Mouse (Mus musculus): ENCODE data around the gene Sycp2.
"Not testable (repeated sequence)": the region's sequence is repeated elsewhere in the genome, so short reads cannot be mapped to it uniquely, and the experiment has no call there.

Sycp2 gene

DNA sequence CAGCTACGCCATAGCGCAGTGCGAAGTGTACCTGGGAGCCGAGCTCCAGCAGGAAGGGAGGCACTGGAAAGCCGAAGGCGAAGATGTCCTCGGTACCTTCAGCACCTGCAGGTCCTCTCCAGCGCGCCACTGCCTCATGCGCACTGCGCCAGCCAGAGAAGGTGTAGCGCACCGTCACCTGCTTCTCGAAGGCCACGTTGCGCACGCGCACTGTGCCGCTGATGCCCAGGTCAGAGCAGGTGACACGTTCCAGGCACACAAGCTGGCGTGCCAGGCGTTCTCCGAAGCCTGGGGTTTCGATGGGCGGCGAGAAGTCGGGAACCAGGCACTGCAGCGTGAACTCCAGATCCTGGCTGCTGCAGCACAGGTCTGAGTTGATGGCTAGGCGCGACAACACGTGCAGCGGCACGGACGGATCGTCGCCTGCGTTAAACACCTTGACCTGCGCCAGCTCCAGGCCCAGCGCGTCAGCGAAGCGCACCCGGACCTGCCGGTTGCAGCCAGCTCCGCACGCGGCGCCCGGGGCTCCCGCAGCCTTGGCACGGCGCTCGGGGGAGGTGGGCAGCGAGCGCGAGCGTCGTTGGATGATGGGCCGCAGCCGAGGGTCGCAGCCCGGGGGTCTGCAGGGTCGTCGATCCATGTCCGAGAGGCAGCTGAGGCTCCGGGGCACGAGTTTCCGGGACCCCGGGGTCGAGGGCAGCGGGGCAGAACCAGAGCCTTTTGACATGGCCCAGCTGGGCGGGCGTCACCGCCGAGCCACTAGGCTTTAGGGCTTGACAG lies 6.2 kb upstream of the Sycp2 start:
- in situ Hi-C loops (cut with MboI, MseI) = no loop called here

DNA sequence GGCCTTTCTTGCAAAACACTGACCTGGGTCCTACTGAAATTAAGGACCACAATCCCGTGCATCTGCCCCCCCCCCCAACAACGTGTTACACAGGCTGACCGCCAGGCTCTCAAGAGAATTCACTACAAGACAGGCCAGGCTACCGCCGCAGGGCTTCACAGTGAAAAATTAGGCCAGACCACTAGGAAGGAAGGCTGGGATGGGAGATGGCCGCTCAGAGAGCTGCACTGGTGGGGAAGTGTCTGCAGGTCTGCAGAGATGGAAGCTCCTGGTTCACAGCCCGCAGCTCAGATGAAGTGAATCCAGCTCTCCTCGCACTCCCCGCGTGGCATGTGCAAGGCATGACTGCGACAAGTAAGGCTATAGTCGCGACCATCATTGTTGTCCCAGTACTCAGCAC lies 5.6 kb upstream of the Sycp2 start:
- in situ Hi-C loops (cut with MboI, MseI) = no loop called here

DNA sequence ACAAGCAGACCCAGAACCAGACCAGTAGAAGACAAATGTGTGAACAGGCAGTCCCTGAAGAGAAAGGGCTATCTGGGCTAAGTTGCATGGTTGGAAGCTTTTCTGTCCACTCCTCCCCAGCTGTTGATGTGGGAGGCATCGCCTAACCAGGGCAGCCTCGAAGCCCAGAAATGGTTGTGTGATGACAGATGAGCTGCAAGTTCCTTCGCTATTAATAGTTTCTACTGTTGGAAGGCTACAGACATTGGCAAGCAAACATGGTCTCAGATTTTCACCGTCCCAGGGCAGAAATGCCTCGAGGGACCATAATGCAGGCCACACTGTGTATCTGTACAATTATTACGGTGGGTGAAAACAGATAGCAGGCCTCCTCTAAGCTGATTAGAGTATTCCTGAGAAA lies 5.1 kb upstream of the Sycp2 start:
- in situ Hi-C loops (cut with MboI, MseI) = no loop called here

DNA sequence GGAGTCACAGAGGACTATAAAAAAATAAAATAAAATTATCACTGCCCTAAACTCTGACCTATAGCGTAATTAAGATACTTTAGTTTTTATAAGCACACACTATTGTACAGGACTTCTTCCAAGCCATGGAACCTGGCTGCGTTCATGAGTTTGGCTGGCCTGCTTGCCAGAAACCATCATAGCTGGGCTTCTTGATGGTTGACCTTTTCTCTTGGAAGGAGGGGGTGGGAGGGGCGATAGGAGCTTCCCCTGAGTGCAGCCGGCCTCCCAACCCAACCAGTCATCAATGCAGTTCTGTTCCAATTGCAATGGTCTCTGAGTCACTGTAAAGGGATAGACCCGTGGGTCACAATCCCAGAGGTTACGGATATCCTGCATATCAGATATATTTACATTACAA lies 2.8 kb upstream of the Sycp2 start:
- in situ Hi-C loops (cut with MboI, MseI) = no loop called here

DNA sequence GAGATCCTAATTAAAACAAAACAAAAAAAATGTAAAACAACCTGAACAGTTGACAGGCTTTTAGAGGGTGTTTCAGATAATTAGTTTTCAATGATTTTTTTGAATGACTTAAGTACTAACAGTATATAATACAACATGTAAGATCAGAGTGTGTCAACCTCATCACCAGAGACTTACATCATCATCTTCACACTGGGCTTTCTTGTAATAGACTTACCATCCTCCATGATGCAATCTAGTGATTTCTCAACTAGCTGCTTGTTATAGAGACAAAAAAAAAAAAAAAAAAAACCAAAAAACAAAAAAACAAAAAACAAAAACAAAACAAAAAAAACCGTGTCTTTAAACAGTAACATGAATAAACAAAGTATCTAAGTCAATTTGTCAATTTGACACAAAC lies 1.5 kb upstream of the Sycp2 start:
- in situ Hi-C loops (cut with MboI, MseI) = no loop called here

DNA sequence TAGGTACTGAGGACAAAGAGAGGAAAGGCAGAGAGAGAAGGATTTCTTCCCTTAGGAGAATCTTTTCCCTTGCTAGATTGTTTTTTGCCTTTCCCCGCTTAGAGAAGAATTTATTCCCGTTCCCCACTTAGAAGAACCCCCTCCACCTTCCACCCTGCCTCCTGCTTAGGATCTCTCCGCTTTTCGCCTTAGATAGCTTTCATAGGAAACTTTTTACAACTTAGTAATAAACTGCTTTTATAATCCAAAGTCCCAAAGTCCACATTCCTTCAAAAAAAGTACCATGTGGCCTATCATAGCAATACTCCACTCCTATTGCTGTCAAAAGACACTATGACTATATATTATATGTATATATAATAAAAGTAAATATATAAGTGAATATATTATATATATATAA lies 64.9 kb downstream of the Sycp2 start:
- in situ Hi-C loops (cut with MboI, MseI) = no loop called here

DNA sequence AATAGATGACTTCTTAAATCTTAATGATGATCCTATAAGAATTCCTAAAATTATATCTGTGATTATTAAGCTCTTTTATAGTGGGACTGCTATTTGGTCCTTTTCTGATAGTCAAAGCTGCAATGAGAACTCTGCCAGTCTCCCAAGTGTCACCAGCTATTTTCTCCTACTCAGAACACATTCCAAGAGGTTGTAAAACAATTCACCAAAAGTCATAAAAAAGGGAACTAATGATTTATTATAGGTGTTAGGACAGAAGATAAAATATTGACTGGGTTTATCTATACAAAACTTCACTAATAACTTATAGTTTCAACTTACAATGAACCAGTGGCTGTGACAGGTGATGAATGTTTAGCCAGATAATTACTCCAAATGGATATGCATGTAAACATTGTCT lies 65.4 kb downstream of the Sycp2 start:
- in situ Hi-C loops (cut with MboI, MseI) = not testable (repeated sequence)

DNA sequence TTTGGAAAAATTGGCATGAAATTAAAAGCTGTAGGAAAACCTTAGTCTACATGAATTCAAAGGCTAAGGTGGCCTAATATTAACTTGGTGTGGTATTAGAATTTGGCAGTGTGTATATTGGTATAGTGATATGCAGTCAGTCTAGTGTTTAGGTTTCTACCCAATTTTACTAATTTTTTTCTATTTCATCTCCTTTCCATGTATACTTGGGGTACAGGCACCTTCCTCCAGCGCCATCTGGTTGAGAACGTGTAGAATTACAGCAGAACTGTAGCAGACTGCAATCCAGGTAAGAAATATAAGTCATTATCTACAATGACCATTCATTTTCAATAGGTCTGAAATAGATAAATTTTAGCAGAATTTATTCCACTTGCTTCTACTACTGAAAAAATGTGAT lies 68.4 kb downstream of the Sycp2 start:
- in situ Hi-C loops (cut with MboI, MseI) = no loop called here

DNA sequence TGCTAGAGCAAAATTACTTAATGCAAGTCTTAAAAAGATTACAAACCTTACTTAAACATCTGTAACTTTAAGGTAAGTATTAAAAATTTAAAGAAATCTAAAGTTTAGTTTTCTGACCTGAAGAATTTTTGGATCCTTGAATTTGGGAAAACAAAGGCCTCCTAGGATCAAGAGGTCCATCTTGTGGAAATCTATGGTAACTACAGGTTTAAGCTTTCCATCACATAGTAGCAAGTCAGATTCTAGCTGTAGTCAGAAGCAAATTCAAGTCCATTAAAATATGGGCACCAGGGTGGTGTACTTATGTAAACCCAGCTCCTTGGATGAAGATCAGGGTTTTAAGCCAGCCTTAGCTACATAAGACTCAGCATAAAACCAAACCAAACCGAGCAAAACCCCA lies 69.6 kb downstream of the Sycp2 start:
- in situ Hi-C loops (cut with MboI, MseI) = no loop called here

DNA sequence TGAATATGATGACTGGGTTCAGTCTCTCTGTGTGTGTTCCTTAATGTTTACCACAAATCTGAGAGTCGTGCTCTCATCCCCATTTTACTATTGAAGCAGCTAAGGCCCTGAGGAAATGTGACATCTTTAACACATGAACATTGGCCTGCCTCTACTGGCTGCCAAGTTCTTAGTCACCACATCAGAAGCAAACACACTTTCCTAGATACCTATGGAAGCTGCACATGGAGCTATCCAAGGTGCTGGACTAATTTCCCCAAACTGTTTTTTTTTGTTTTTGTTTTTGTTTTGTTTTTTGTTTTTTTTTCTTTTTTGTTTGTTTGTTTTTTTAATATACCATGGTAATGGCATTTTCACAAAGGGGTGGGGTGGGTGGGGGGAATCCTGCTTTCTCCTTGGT lies 77.5 kb downstream of the Sycp2 start:
- in situ Hi-C loops (cut with MboI, MseI) = no loop called here

DNA sequence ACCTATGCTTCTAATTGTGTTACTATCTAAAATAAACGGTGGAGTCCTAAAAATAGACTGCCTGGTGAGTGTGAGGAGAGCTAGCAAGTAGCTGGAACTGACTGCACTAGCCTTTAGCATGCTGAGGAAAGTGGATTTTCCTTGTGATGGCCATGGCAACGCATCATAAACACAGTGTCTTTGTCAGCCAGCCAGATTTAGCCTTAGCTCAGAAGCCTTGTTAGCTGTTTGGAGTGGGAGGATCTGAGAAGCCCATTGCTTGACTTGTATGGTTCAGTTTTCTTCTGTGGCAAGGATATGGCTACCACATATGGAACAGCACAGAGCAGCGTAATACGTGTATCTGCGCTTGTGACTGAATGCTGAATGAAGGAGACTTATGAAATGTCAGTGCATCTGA lies 77.9 kb downstream of the Sycp2 start:
- in situ Hi-C loops (cut with MboI, MseI) = no loop called here

DNA sequence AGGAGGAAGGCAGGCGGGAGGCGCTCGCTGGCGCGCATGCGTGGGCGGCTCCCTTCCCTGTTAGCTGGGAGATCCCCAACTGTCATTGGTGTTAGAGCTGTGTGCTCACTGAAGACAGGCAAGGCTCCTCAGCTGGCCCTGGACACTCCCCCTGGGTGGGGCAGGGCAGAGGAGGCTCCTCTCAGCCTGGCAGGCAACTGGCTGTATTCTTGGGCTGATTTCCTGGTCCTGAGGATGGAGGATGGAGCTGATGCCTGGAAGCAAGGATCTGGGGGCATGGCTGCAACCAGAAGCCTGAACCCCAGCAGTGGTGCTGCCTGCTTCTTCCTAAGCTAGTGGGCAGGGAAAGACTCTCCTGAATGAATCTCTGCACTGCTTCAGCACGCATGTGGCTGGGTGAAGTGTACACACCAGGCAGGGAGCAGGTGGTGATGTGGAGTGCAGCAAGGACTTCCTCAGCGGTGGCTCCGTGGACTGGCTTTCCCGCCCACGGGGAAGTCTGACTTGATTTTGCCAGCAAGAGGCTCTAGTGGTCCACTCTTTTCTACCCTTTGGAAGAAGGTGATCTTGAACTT lies 79.9 kb downstream of the Sycp2 start:
- in situ Hi-C loops (cut with MboI, MseI) = no loop called here

DNA sequence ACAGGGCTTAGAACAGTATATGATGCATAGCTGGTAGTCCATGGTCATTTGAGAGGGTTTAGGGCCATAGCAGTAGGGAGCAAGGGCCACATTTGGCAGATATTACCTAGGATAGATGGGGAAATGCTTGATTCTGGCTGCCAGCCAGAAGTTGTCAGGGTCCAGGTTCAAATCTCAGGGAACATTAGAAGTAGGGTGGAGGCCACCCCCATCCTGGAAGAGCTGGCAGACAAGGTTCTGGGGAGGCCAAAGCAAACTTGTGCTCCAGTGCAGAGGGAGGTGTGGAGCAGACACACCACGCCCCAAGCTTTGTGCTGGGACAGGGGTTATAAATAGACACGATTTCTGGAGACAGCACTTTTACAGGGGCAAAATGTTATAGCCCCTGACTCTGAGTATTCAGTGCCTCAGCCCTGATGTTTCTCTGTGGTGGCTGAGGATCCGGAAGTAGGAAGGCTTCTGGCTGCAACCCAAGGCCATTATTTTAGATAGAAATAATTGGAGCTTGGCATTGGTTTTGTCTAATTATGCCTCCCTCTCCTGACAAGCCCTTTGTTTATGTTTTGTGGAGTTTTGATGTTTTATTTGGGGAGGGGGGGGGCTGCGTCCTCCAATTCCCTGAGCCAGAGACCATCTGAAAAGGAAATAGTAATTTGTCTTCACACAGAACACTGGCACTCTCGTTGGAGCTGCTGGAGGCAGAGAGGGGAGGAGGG lies 80.6 kb downstream of the Sycp2 start:
- in situ Hi-C loops (cut with MboI, MseI) = no loop called here

DNA sequence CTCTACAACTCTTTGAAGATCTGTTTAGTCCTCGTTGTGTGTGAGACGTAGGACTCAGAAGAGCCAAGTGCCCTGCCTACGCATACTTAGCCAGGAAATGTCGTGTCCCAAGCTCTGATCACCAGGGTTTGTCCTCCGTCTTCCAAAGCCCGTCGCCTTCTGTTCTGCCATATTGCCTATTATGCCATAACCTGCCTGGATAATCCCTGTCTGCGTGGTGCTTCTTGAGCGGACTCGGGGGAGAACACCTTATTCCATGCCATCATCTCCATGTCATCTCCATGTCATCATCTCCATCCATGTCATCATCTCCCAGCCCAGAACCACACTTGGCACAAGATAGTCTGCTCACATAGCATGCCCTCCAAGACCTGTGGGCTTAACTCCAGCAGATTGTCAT lies 81.4 kb downstream of the Sycp2 start:
- in situ Hi-C loops (cut with MboI, MseI) = no loop called here

DNA sequence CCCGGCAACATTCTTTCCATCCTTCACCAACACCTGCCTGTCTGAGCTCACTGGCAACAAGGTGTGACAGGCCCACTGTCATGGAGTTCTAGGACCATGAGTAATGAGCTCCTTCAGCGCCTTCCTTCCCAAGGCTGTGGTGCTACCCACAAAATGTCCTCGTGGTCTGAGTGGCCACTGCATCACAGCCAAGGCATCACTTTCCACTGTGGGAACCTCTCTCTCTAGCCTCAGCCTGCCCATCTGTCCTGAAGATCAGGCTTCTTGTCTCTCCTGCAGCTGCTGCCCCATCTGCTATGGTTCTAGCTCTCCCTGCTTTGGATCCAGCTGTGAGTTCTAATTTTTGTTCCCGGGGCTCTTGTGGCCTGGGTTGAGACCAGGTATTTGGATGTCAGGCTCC lies 82.7 kb downstream of the Sycp2 start:
- in situ Hi-C loops (cut with MboI, MseI) = no loop called here

DNA sequence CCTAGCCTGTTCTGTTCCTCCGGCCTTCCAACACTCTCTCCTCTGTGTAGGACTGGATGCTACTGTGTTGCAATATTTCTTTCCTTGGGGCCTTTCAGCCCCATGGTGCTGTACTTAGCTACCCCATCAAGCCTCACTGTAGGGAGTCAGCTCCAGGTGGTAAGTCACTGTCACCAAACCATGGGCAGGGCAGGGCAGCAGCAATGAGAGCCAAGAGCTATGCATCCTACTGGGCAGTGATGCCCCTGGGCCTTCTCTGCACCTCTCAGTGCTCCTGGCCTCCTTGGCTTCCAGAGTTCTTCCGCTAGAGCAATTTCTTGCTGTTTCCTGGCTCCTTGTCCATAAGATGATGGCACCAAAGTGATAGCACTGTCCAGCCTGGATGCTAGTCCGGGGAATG lies 83.1 kb downstream of the Sycp2 start:
- in situ Hi-C loops (cut with MboI, MseI) = no loop called here

DNA sequence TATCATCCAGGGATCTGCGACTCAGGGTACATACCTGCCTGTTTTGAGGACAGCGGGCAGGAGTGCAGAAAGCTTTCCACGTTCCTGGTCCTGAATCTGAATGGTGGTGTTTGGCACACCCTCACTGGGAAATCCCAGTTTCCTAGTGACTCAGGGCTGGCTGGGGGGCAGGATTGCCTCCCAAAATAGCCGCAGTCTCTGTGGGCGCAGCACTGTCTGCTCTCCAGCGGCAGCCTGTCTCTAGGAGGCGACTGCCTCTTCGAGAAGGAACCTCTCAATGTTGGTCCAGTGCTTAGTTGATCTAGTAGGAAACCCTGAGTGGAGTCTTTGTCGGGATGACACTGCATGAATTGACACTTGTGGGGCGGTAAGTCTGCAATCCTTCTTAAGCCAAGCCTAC lies 86.2 kb downstream of the Sycp2 start:
- in situ Hi-C loops (cut with MboI, MseI) = no loop called here

DNA sequence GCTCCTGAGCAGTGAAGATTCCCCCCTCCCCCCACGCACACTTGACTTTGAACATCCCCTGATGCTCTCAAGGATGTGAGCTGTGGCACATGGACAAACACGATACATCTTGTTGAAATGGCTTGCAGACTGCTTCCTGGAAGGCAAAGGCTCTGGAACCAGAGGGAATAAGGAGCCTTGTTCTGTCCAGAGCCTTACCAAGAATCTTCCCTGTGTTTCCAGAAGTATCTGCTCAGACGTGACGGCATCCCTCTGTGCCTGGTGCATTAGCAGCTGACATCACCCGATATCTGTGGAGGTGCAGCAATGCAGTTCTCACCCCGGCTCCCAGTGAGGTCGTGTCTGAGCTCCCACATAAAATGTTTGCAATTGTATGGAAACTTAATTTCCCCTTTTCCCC lies 87.7 kb downstream of the Sycp2 start:
- in situ Hi-C loops (cut with MboI, MseI) = no loop called here

DNA sequence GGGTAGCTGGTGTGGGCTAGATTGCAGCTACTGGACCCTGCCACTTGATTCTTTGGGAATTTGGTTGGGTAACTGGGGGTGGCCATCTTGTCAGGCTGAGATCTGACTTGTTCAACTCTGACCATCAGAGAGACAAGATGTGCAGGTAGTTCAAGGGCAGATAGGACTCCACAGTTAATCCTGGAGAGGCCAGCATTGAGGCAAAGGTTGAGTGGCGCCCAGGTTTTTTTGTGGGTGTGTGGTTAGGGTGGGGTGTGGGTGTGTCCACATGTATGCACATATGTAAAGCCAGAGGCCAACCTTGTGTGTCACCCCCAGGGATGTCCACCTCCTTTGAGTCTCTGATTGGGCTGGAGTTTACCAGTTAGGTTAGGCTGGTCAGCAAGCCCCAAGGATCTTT lies 91.2 kb downstream of the Sycp2 start:
- in situ Hi-C loops (cut with MboI, MseI) = no loop called here

DNA sequence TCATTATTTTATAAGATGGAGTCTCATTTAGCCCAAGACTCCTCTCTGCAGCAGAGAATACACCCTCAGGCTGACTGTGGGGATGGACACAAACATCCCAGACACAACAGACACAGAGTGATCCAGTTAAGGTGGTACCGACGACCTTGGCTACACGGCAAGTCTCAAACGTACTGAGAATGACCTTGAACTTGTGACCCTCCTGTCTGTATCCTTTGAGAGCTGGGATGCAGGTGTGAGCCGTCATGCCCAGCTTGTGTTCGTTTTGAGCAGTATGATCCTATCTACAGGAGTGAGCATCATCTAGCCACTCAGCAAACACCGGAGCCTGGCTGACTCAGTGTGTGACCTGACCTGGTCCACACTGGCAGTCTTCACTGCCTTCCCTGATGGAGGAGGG lies 93.9 kb downstream of the Sycp2 start:
- in situ Hi-C loops (cut with MboI, MseI) = no loop called here

DNA sequence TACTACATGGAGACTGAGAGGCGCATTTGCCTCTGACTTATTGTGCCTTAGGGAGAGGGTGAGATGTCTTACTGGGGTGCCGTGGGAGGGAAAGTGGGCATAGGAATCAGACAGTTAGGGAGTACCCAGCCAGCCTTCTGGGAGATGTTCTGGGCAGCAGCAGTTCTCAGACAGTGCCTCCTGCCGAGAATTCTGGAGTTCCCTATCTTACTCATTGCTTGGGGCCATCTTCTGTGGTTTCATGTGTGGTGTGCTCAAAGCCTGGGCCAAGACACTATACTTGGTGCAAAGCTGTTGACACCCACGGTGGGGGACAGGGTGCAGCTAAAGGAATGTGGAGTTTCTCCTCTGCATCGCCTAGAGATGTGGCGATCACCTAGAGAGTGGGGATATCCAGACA lies 102.8 kb downstream of the Sycp2 start:
- in situ Hi-C loops (cut with MboI, MseI) = no loop called here

DNA sequence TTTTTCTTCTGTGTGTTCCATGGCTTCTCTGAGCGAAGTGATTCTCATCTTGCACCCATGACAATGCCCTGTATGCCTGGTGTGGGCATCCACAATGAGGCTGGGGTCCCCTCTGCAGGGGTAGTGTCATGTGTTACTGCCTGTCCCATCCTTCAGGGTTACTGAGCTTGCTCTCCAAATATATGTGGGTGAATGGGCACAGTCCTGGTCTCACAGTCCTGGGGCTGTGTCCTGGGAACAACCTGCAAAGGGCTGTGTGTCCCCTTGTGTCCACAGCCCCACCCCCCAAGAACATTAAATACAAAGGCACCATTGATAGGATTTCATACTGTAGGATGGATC lies 103.3 kb downstream of the Sycp2 start:
- in situ Hi-C loops (cut with MboI, MseI) = no loop called here

DNA sequence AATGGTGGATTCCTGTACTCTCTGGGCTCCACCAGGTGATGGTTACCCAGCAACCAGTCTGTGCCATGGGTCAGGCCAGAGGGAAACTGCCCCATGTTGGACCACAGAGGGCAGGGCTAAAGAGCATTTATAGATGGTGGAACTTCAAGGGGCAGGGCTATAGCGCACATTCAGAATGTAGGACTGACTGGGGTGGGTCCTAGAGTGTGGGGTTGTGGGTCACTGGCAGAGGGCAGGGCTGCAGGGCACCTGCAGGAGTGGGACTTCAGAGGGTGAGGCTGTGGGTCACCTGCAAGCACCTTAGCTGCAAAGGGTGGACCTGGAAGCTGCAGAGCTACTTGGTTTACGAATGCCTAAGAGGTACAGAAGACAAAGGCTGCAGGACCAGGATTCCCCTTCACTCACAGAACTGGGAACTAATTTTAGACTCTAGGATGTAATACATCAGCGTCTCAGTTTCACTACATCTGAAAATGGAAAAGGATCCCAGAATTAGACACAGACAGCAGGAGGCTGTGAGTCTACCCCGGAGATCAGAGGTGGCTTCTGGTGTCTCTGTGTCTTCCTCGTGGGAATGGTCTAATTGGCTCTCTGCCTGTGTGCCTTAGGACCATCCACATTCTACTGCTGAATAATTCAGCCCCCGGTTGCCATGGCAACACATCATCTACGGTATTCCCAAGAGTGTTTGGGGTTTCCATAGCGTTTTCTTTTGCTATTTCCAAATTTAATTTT lies 103.9 kb downstream of the Sycp2 start:
- in situ Hi-C loops (cut with MboI, MseI) = no loop called here

All from regulatory T cell (primary cell).